Mouse (Mus musculus) urinary bladder, postnatal 25 days (tissue): ENCODE data around the gene Gm29276.
"Not testable (repeated sequence)": the region's sequence is repeated elsewhere in the genome, so short reads cannot be mapped to it uniquely, and the experiment has no call there.

Experiments
- DNase-seq: peaks from one replicate; pipeline ENCODE4 v3.0.0; 2022; ENCODE audit warnings: low spot score

Gene Gm29276

DNA sequence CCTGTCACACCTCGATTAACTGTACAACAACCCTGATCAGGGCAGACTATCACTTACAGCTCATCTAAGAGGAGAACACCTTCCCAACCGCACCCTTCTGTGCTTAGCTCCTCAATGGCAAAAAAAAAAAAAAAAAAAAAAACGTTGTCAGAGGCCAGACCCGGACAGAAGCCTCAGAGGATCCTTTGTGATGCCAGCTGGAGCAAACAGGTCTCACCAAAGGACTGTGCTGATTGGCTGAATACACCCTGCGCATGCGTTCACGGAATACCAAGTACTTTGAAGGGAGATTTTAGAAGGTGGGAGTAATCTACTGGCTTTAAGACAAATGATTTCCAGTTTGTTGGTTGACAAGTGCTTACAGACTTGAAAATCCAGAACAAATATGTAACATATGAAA, at the start of gene Gm29276:
Gm29276 (minus strand) TSS at position 101 of the 400 bp plus-strand sequence.
- DNase-seq = not testable (repeated sequence)
